In genomic region chr14:121175385-121175784, GRCm38 (mm10) we compare ENCODE assay signal across 9 mouse cellular contexts.
DNase-seq lines count a peak whose midpoint lies in the region; ATAC-seq and TF ChIP-seq lines count a peak whose summit lies in the region.
"Had no signal": no experiment of that assay in that cellular context is flagged by ENCODE, and none has a peak within 500 bp of the region (broad histone marks: within the 10 kb centered on the region; RNA-seq: fewer than 3 reads in every experiment).

No protein-coding gene starts in this region.

- no peak overlapping the region for H3K27ac ChIP-seq in heart, embryonic 13.5 days (replicated peaks)
- H3K27ac ChIP-seq in heart, embryonic 10.5 days = no peak overlapping the region
- no peak overlapping the region for H3K27ac ChIP-seq in CH12.LX (ENCODE audit: insufficient read depth, low read depth)
- H3K27ac ChIP-seq in limb, embryonic 13.5 days = peak overlapping the region; percentile 39; the same call in 1 of the 2 replicates
- no peak overlapping the region for H3K27ac ChIP-seq in thymus, adult 2 months (ENCODE audit: control insufficient read depth, insufficient read depth, low read length)

- 0 out of 2 replicates have a peak, but pooled peaks have one; percentile 17 for ATAC-seq in heart, embryonic 13.5 days (ENCODE audit: extremely low read depth, insufficient number of reproducible peaks, low FRiP score, low TSS enrichment)
- ATAC-seq in limb, embryonic 13.5 days (ENCODE audit: low FRiP score, low read depth) = no peak
- ATAC-seq: hindbrain, embryonic 16.5 days had no signal

- H3K79me2 ChIP-seq in CH12.LX (replicated peaks; ENCODE audit: control insufficient read depth, extremely low read depth, insufficient read depth, poor library complexity, severe bottlenecking) = no peaks in the 10 kb centered on the region

- H3K4me3 ChIP-seq in heart, embryonic 13.5 days = no peak overlapping the region
- H3K4me3 ChIP-seq in heart, embryonic 10.5 days = no peak overlapping the region
- H3K4me3 ChIP-seq in CH12.LX (replicated peaks in 1 of 3; ENCODE audit: low read depth in 2 of 3, low read length in 2 of 3, poor library complexity in 1 of 3) = no peak overlapping the region
- no peak overlapping the region for H3K4me3 ChIP-seq in limb, embryonic 13.5 days
- no peak overlapping the region for H3K4me3 ChIP-seq in thymus, adult 2 months (ENCODE audit: control insufficient read depth, insufficient read depth, low read length)

- no peak overlapping the region for H3K9ac ChIP-seq in heart, embryonic 13.5 days
- no peak overlapping the region for H3K9ac ChIP-seq in CH12.LX (ENCODE audit: insufficient read depth, low read depth)
- H3K9ac ChIP-seq in limb, embryonic 13.5 days = no peak overlapping the region

- TF ChIP-seq POLR2A in CH12.LX (IDR thresholded peaks at IDR 0.05; ENCODE audit: low read depth, low read length) = no peak
- no peak for TF ChIP-seq POLR2A in thymus, adult 2 months (IDR thresholded peaks at IDR 0.05; ENCODE audit: control insufficient read depth, extremely low read depth, insufficient read depth, low read length, poor library complexity)

- no peak overlapping the region for H3K4me2 ChIP-seq in heart, embryonic 13.5 days
- no peak overlapping the region for H3K4me2 ChIP-seq in CH12.LX (ENCODE audit: insufficient read depth, low read depth, poor library complexity, severe bottlenecking)
- H3K4me2 ChIP-seq in limb, embryonic 13.5 days (replicated peaks) = no peak overlapping the region

- H3K4me1 ChIP-seq in heart, embryonic 13.5 days = peaks cover 50% of the 10 kb centered on the region
- peaks cover 21% of the 10 kb centered on the region for H3K4me1 ChIP-seq in heart, embryonic 10.5 days
- H3K4me1 ChIP-seq in CH12.LX (ENCODE audit: control insufficient read depth in 1 of 2, insufficient read depth in 2 of 2) = peaks cover 4 to 12% of the 10 kb centered on the region in 2 experiments
- peaks cover 95% of the 10 kb centered on the region for H3K4me1 ChIP-seq in limb, embryonic 13.5 days
- H3K4me1 ChIP-seq in thymus, adult 2 months (replicated peaks; ENCODE audit: control insufficient read depth, insufficient read depth, low read length) = 0 out of 2 replicates have a peak, but pooled peaks cover 4% of the 10 kb centered on the region

- H3K9me3 ChIP-seq in heart, embryonic 13.5 days = no peaks in the 10 kb centered on the region
- no peaks in the 10 kb centered on the region for H3K9me3 ChIP-seq in heart, embryonic 10.5 days
- no peaks in the 10 kb centered on the region for H3K9me3 ChIP-seq in CH12.LX (replicated peaks; ENCODE audit: low read length)
- no peaks in the 10 kb centered on the region for H3K9me3 ChIP-seq in limb, embryonic 13.5 days

- DNase-seq in heart, embryonic 10.5 days (ENCODE audit: low spot score) = no peak
- DNase-seq in CH12.LX (ENCODE audit: extremely low read depth) = peak; percentile 45
- peak; percentile 4 for DNase-seq in thymus, adult 2 months
- no peak for DNase-seq in spleen, postnatal 14 days (ENCODE audit: low spot score in 2 of 2)
- DNase-seq in frontal cortex, postnatal 14 days (ENCODE audit: low spot score in 2 of 2) = no peak
- no peak for DNase-seq in kidney, adult 18-20 months

- H3K36me3 ChIP-seq in heart, embryonic 13.5 days = no peaks in the 10 kb centered on the region; the same call in none of the 2 replicates
- H3K36me3 ChIP-seq in heart, embryonic 10.5 days = 0 out of 2 replicates have a peak, but pooled peaks cover 4% of the 10 kb centered on the region
- peaks cover 0 to 14% of the 10 kb centered on the region in 2 experiments for H3K36me3 ChIP-seq in CH12.LX (replicated peaks in 1 of 2; ENCODE audit: control insufficient read depth in 1 of 2, insufficient read depth in 1 of 2, low read length in 1 of 2)
- peaks cover 14% of the 10 kb centered on the region for H3K36me3 ChIP-seq in limb, embryonic 13.5 days
- H3K36me3 ChIP-seq in thymus, adult 2 months (ENCODE audit: control insufficient read depth, insufficient read depth, low read length) = no peaks in the 10 kb centered on the region

- dilution Hi-C loops in CH12.LX (cut with MboI; ENCODE audit: extremely low pct_ligation_motif_present, extremely low pct_unique_long_range_greater_than_20kb, low sequenced_read_pairs) = no loop called here

- no peak for TF ChIP-seq EP300 in CH12.LX (IDR thresholded peaks at IDR 0.05; ENCODE audit: low read length)

- WGBS in heart, embryonic 13.5 days = 66% methylated on average over 9 of the region's 9 CpGs
- 65% methylated on average over 9 of the region's 9 CpGs for WGBS in heart, embryonic 10.5 days
- 62% methylated on average over 9 of the region's 9 CpGs for WGBS in limb, embryonic 13.5 days
- 38% methylated on average over 9 of the region's 9 CpGs for WGBS in thymus, adult 2 months

- H3K27me3 ChIP-seq in heart, embryonic 13.5 days (replicated peaks) = no peaks in the 10 kb centered on the region
- H3K27me3 ChIP-seq in heart, embryonic 10.5 days (ENCODE audit: insufficient read depth, poor library complexity, severe bottlenecking) = no peaks in the 10 kb centered on the region
- no peaks in the 10 kb centered on the region for H3K27me3 ChIP-seq in CH12.LX (replicated peaks)
- no peaks in the 10 kb centered on the region for H3K27me3 ChIP-seq in limb, embryonic 13.5 days
- H3K27me3 ChIP-seq in thymus, adult 2 months (ENCODE audit: control insufficient read depth, insufficient read depth, low read length) = no peaks in the 10 kb centered on the region

- in situ Hi-C loops in CH12.LX (cut with MboI; ENCODE audit: low pct_ligation_motif_present, low pct_unique_long_range_greater_than_20kb, low sequenced_read_pairs) = no loop called here

- TF ChIP-seq RAD21 in CH12.LX (IDR thresholded peaks at IDR 0.05; ENCODE audit: low read depth, low read length) = no peak

- no peak for TF ChIP-seq CTCF in CH12.LX (conservative IDR thresholded peaks at IDR 0.05 in 1 of 2, IDR thresholded peaks at IDR 0.05 in 1 of 2; ENCODE audit: low read depth in 2 of 2, low read length in 2 of 2)
- TF ChIP-seq CTCF in thymus, adult 2 months (IDR thresholded peaks at IDR 0.05; ENCODE audit: borderline replicate concordance, control insufficient read depth, extremely low read depth, insufficient read depth, low read length, poor library complexity) = no peak

TF ChIP-seq in CH12.LX, 34 proteins besides CTCF, POLR2A, EP300 and RAD21:
- TF ChIP-seq ELF1 (IDR thresholded peaks at IDR 0.05; ENCODE audit: low read depth, low read length) = peak; percentile 54
- TF ChIP-seq ZMIZ1 (IDR thresholded peaks at IDR 0.05; ENCODE audit: low read depth, low read length) = no peak

Comparison
In these comparisons a context has a peak if more than half of its experiments do, and no peak if none do; other contexts are left out.
1. DNase-seq: peak in CH12.LX (single experiment) and thymus, adult 2 months (single experiment); none in heart, embryonic 10.5 days (single experiment), spleen, postnatal 14 days (0 of 2), frontal cortex, postnatal 14 days (0 of 2) and kidney, adult 18-20 months (single experiment).